Mouse (Mus musculus): ENCODE measurements around the gene AI661453. TPM values are rescaled to one million over a fixed set of nuclear protein-coding genes. Genes with fewer than 3 reads are reported as not detected.
"Not testable (repeated sequence)": the region's sequence is repeated elsewhere in the genome, so short reads cannot be mapped to it uniquely, and the experiment has no call there.

Gene AI661453
- polyA plus RNA-seq, 1 experiment from 2014 or later = 1.1 TPM

DNA sequence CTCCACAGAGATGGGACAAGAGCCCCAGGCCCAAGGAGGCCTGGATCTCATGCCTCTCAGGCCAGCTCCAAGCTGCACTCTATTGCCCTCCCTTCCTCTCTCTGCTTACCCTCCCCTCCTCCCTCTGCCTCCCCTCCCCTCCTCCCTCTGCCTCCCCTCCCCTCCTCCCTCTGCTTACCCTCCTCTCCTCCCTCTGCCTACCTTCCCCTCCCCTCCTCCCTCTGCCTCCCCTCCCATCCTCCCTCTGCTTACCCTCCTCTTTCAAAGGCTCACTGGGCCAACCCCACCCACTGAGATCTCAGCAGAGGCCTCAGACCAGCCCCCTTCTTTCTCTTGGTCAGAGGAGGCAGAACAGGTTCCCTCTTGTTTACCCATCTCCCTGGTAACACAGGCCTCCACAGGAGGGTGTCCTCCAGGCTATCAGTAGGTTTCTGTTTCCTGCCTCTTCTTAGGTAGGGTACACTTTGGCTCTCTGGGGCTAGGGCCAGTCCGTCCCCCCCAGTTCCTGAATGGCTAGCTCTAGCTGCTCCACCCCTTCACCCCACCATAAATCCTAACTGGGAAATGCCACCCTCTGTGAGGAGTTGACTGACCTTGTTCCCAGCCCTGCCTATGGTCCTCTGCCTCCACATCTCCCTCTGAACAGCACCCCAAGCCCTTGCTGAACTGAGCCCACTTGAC is 48.0 kb downstream of the AI661453 start:
- no peaks in the 10 kb centered on the region for H3K9me3 ChIP-seq (replicated peaks)
- no peak overlapping the region for H3K4me2 ChIP-seq
- H3K27me3 ChIP-seq (replicated peaks) = no peaks in the 10 kb centered on the region
- no peak overlapping the region for H3K4me3 ChIP-seq
- ATAC-seq (ENCODE audit: insufficient number of reproducible peaks, low FRiP score) = peak; percentile 58
- 28% methylated on average over 1 of the region's 1 CpGs for WGBS
- peaks cover 15% of the 10 kb centered on the region for H3K36me3 ChIP-seq
- H3K4me1 ChIP-seq (replicated peaks) = peaks cover 48% of the 10 kb centered on the region
- peak overlapping the region; percentile 67 for H3K27ac ChIP-seq (ENCODE audit: poor library complexity, severe bottlenecking)
- H3K9ac ChIP-seq = no peak overlapping the region

DNA sequence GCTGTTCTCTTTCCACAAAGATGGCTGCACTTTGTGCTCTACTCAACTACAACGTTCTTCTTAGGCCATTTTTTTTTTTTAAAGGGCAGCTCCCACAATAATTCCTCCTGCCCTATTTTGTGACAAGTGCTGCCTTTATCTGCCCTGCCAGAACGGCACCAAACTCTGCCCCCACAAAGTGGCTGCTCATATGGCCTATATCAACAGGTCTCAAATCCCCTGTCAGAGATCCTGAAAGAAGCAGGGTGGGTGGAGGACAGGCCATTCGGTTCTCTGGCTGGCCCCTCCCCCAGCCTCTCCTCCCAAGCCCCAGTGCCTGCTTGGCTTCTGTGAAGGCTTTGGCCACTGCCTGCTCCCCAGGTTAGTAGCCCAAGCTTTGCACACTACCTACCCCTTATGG is 48.6 kb downstream of the AI661453 start:
- no peak overlapping the region for H3K4me3 ChIP-seq
- no peaks in the 10 kb centered on the region for H3K9me3 ChIP-seq (replicated peaks)
- H3K27me3 ChIP-seq (replicated peaks) = no peaks in the 10 kb centered on the region
- 0 out of 2 replicates have a peak overlapping the region, but pooled peaks have one; percentile 15 for H3K9ac ChIP-seq
- 1% methylated on average over 3 of the region's 3 CpGs for WGBS
- no peak for ATAC-seq (ENCODE audit: insufficient number of reproducible peaks, low FRiP score)
- H3K36me3 ChIP-seq = peaks cover 21% of the 10 kb centered on the region
- peak overlapping the region; percentile 67; the same call in 1 of the 2 replicates for H3K27ac ChIP-seq (ENCODE audit: poor library complexity, severe bottlenecking)
- H3K4me1 ChIP-seq (replicated peaks) = peaks cover 43% of the 10 kb centered on the region
- H3K4me2 ChIP-seq = no peak overlapping the region

DNA sequence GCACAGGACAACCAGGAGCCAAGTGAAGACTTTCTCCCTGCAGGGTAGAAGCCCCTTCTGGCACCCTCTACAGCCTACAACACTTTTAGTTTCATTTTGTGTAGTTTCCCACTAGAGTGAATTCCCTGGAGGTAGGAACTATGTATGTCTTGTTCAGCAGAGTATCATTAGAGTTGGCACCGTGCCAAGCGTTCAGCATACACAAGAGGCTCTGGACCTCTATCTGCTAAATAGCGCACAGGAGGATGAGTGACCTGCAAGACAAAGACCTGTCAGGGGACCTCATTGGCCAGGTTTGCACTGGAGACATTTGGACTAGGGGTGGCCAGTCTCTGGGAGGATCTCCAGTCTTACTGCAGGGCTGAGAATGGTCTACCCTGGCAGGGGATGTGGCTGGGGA is 49.4 kb downstream of the AI661453 start:
- peaks cover 29% of the 10 kb centered on the region for H3K36me3 ChIP-seq
- peak overlapping the region; percentile 67 for H3K27ac ChIP-seq (ENCODE audit: poor library complexity, severe bottlenecking)
- no peak overlapping the region for H3K9ac ChIP-seq
- H3K27me3 ChIP-seq (replicated peaks) = no peaks in the 10 kb centered on the region
- H3K4me1 ChIP-seq (replicated peaks) = peaks cover 36% of the 10 kb centered on the region
- no peak overlapping the region for H3K4me2 ChIP-seq
- 66% methylated on average over 3 of the region's 3 CpGs for WGBS
- ATAC-seq (ENCODE audit: insufficient number of reproducible peaks, low FRiP score) = no peak; the same call in 1 of the 2 replicates
- H3K4me3 ChIP-seq = no peak overlapping the region
- no peaks in the 10 kb centered on the region for H3K9me3 ChIP-seq (replicated peaks)

DNA sequence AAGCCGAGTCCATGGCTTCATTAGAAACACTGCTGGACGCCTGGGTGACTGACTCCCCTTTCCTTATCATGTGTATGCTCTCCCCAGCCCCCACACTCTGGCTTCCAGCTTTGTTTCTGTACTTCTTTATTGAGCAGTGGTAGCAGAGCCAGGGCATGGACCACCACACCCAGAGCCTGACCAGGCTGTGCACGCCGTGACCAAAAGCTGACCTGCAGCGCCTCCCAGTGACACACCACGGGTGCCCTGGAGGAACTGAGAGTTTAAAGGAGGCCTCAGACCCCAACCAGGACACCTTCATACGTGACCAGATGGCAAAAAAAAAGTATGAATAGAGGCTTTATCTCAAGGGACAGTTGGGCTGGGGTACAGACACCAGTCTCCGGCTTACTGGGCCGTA is 54.4 kb downstream of the AI661453 start:
- WGBS = 72% methylated on average over 9 of the region's 9 CpGs
- Histone ChIP-seq H3K9me3 (replicated peaks) (no peaks in the 10 kb centered on the region), H3K27ac (ENCODE audit: poor library complexity, severe bottlenecking) (no peak overlapping the region), H3K36me3 (peaks cover 79% of the 10 kb centered on the region), H3K4me1 (replicated peaks) (peaks cover 8% of the 10 kb centered on the region), H3K9ac (no peak overlapping the region), H3K27me3 (replicated peaks) (no peaks in the 10 kb centered on the region), H3K4me2 (no peak overlapping the region), H3K4me3 (no peak overlapping the region)
- ATAC-seq (ENCODE audit: insufficient number of reproducible peaks, low FRiP score) = no peak

DNA sequence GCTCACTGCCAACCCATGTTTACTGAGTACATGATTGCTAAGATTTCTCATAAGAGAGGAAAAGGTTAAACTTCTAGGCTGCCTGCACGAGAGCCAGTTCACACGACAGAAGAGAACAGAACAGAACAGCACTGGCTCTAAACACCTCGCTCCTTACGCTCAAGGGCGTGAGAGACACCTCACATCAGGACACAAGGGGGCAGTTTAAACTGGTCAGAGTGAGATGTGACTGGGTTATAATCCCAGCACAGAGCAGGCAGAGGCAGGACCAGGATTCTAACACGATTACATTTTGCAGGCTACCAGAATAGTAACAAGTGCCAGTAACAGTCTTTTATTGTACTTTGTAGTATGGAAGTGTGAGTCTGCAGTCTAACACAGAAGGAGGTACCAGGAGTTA is 56.3 kb downstream of the AI661453 start:
- no peak overlapping the region for H3K9ac ChIP-seq
- no peak for ATAC-seq (ENCODE audit: insufficient number of reproducible peaks, low FRiP score)
- H3K4me1 ChIP-seq (replicated peaks) = no peaks in the 10 kb centered on the region
- H3K36me3 ChIP-seq = peaks cover 95% of the 10 kb centered on the region
- H3K4me3 ChIP-seq = no peak overlapping the region
- H3K4me2 ChIP-seq = no peak overlapping the region
- H3K27ac ChIP-seq (ENCODE audit: poor library complexity, severe bottlenecking) = no peak overlapping the region
- 78% methylated on average over 6 of the region's 6 CpGs for WGBS
- H3K27me3 ChIP-seq (replicated peaks) = no peaks in the 10 kb centered on the region
- no peaks in the 10 kb centered on the region for H3K9me3 ChIP-seq (replicated peaks)

- H3K4me2 ChIP-seq = no peak overlapping the region
- peak overlapping the region; percentile 63 for H3K27ac ChIP-seq (ENCODE audit: poor library complexity, severe bottlenecking)
- H3K27me3 ChIP-seq (replicated peaks) = no peaks in the 10 kb centered on the region
- H3K4me1 ChIP-seq (replicated peaks) = no peaks in the 10 kb centered on the region
- WGBS = 80% methylated on average over 6 of the region's 6 CpGs
- no peak overlapping the region for H3K4me3 ChIP-seq
- H3K9ac ChIP-seq = no peak overlapping the region
- peaks cover 95% of the 10 kb centered on the region for H3K36me3 ChIP-seq
- 0 out of 2 replicates have a peak, but pooled peaks have one; percentile 7 for ATAC-seq (ENCODE audit: insufficient number of reproducible peaks, low FRiP score)
- H3K9me3 ChIP-seq (replicated peaks) = no peaks in the 10 kb centered on the region
Observed at GRCm38 (mm10) chr17:47493653-47494052, 57.2 kb downstream of the AI661453 start.

DNA sequence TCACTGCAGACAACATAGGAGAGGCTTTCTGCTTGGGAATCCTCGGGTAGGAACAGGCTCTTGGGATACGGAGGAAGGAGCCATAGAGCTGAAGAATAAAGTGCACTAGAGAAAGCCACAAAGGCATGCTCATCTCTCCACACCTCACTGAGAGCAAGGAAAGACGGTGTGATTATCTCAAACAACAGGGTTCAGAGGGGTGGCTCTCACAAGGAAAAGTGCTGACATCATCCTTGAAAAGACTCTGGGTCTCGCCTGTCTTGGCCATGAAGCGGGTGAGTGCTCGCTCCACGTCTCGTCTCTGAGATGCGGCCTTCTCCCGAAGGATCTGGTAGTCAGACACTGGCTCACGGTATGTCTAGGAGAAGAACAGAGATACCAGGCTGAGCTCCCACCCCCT is 57.7 kb downstream of the AI661453 start:
- H3K9me3 ChIP-seq (replicated peaks) = no peaks in the 10 kb centered on the region
- WGBS = 81% methylated on average over 11 of the region's 11 CpGs
- H3K9ac ChIP-seq = no peak overlapping the region
- peak overlapping the region; percentile 63 for H3K27ac ChIP-seq (ENCODE audit: poor library complexity, severe bottlenecking)
- peak; percentile 81 for ATAC-seq (ENCODE audit: insufficient number of reproducible peaks, low FRiP score)
- H3K36me3 ChIP-seq = peaks cover 94% of the 10 kb centered on the region
- H3K4me1 ChIP-seq (replicated peaks) = no peaks in the 10 kb centered on the region
- H3K4me3 ChIP-seq = no peak overlapping the region
- H3K4me2 ChIP-seq = no peak overlapping the region
- no peaks in the 10 kb centered on the region for H3K27me3 ChIP-seq (replicated peaks)

- ATAC-seq (ENCODE audit: insufficient number of reproducible peaks, low FRiP score) = no peak
- H3K27me3 ChIP-seq (replicated peaks) = no peaks in the 10 kb centered on the region
- H3K4me2 ChIP-seq = peak overlapping the region; percentile 97
- 7% methylated on average over 11 of the region's 11 CpGs for WGBS
- H3K4me3 ChIP-seq = peak overlapping the region; percentile 82
- H3K4me1 ChIP-seq (replicated peaks) = peaks cover 29% of the 10 kb centered on the region
- H3K27ac ChIP-seq (ENCODE audit: poor library complexity, severe bottlenecking) = peak overlapping the region; percentile 56
- no peaks in the 10 kb centered on the region for H3K9me3 ChIP-seq (replicated peaks)
- H3K9ac ChIP-seq = peak overlapping the region; percentile 89
- H3K36me3 ChIP-seq = peaks cover 37% of the 10 kb centered on the region
Observed at GRCm38 (mm10) chr17:47501531-47501930, 65.1 kb downstream of the AI661453 start.

DNA sequence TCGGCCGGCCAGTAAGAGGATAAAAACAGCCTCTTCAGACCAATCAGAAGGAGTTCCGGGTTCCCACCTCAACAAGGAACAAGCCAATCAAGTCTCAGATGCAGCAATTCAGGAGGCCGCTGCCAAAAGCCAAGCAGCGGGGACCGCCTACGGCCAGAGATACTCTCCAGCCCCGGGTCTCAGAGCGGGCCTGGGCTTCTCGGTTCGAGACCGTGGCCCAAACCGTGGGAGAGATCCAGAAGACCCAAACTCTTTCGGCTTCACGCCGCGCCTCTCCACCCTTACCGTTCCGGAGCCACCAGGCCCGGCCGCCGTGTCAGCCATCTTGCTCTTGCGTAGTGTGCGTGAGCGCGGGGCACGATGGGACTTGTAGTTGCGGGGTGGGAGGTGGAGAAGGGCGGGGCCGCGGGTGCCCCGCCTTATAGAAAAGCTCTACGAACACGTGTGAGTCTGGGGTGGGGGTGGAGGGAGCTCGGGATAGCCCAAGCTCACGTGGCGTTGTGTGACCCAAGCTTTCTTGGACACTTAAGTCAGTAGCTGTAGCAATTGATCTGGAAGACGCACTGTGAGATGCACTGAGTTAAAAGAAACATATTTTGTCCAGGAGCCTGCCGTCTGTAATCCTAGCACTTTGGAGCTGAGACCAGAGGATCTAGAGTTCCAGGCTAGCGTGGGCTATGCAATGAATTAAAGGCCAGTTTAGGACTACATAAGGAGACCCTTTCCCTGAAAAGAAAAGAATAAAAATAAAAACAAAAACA is 65.7 kb downstream of the AI661453 start, which contains the start of gene Taf8:
TSS of gene Taf8 (minus strand) at position 347 of the 761 bp plus-strand sequence.
- Histone ChIP-seq H3K4me3 (peak within 1 kb of the TSS; percentile 82), H3K9ac (peak within 1 kb of the TSS; percentile 89), H3K9me3 (replicated peaks) (no peaks in the 10 kb centered on the region), H3K27ac (ENCODE audit: poor library complexity, severe bottlenecking) (peak within 1 kb of the TSS; percentile 56), H3K4me1 (replicated peaks) (peaks cover 29% of the 10 kb centered on the region), H3K36me3 (peaks cover 32% of the 10 kb centered on the region), H3K4me2 (peak within 1 kb of the TSS; percentile 97), H3K27me3 (replicated peaks) (no peaks in the 10 kb centered on the region)
- ATAC-seq (ENCODE audit: insufficient number of reproducible peaks, low FRiP score) = peak; percentile 95
- WGBS = 3% methylated on average over 40 of the region's 40 CpGs

GRCm38 (mm10) chr17:47502707-47503045 is 66.3 kb downstream of the AI661453 start:
- H3K36me3 ChIP-seq = peaks cover 28% of the 10 kb centered on the region
- not testable (repeated sequence) for H3K27me3 ChIP-seq (replicated peaks); ATAC-seq (ENCODE audit: insufficient number of reproducible peaks, low FRiP score); H3K27ac ChIP-seq (ENCODE audit: poor library complexity, severe bottlenecking); H3K9ac ChIP-seq; H3K9me3 ChIP-seq (replicated peaks)
- peak overlapping the region; percentile 82; the same call in 1 of the 2 replicates for H3K4me3 ChIP-seq
- 76% methylated on average over 6 of the region's 6 CpGs for WGBS
- H3K4me2 ChIP-seq = peak overlapping the region; percentile 97
- peaks cover 34% of the 10 kb centered on the region for H3K4me1 ChIP-seq (replicated peaks)

DNA sequence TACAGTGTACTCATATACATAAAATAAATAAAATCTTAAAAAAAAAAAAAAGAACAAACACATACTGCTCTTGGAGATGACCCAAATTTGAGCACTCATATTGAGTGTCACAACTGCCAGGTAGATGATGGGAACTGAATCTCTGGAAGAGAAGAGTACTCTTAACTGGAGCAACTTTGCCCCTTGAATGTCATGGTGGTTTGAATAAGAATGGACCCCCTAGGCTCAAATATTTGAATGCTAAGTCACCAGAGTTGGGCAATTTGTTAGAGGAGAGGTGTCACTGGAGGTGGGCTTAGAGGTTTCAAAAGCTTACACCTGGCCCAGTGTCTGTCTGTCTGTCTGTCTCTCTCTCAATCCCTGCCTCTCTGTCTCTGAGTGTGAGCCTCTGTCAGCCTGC is 67.3 kb downstream of the AI661453 start:
- H3K27ac ChIP-seq (ENCODE audit: poor library complexity, severe bottlenecking) = no peak overlapping the region
- H3K36me3 ChIP-seq = peaks cover 21% of the 10 kb centered on the region
- H3K9me3 ChIP-seq (replicated peaks) = no peaks in the 10 kb centered on the region
- H3K4me2 ChIP-seq = no peak overlapping the region
- peaks cover 42% of the 10 kb centered on the region for H3K4me1 ChIP-seq (replicated peaks)
- H3K27me3 ChIP-seq (replicated peaks) = no peaks in the 10 kb centered on the region
- ATAC-seq (ENCODE audit: insufficient number of reproducible peaks, low FRiP score) = no peak
- no peak overlapping the region for H3K9ac ChIP-seq
- no peak overlapping the region for H3K4me3 ChIP-seq
